Mouse (Mus musculus) neural tube, embryonic 14.5 days (tissue): ENCODE data around the gene Gatm. TPM values are rescaled to one million over a fixed set of nuclear protein-coding genes. Genes with fewer than 3 reads are reported as not detected.

Experiments used
- ATAC-seq: fragments of 200-750 bp; cut with Nextera tagmentation; 2 replicates; pipeline ENCODE4 v1.8.0; 2017; ENCODE audit warnings: low read depth, mild to moderate bottlenecking, moderate TSS enrichment, moderate library complexity
- H3K27ac ChIP-seq: fragments of 300-500 bp; sonication (generic); 2 replicates; pipeline ENCODE4 v1.5.1; 2014; ENCODE audit warnings: low read depth, mild to moderate bottlenecking, control low read depth, low read length, moderate library complexity, mixed read lengths
- H3K27me3 ChIP-seq: fragments of 300-500 bp; sonication (generic); 2 replicates; pipeline ENCODE4 v1.6.1; 2014; ENCODE audit warnings: low read length; ENCODE audit not compliant: control insufficient read depth, insufficient read depth
- H3K36me3 ChIP-seq: fragments of 300-500 bp; sonication (generic); 2 replicates; pipeline ENCODE4 v1.6.1; 2014; ENCODE audit warnings: low read length, mixed read lengths; ENCODE audit not compliant: control insufficient read depth, insufficient read depth
- H3K4me1 ChIP-seq: fragments of 300-500 bp; sonication (generic); 2 replicates; pipeline ENCODE4 v1.6.1; 2014; ENCODE audit warnings: low read length; ENCODE audit not compliant: control insufficient read depth, insufficient read depth
- H3K4me2 ChIP-seq: fragments of 300-500 bp; sonication (generic); 2 replicates; pipeline ENCODE4 v1.6.1; 2014; ENCODE audit warnings: mild to moderate bottlenecking, low read depth, low read length, control low read depth
- H3K4me3 ChIP-seq: fragments of 300-500 bp; sonication (generic); 2 replicates; pipeline ENCODE4 v1.5.1; 2014; ENCODE audit warnings: low read depth, low read length, control low read depth, mixed read lengths
- H3K9ac ChIP-seq: fragments of 300-500 bp; sonication (generic); replicated peaks from 2 replicates; pipeline ENCODE4 v1.6.1; 2014; ENCODE audit warnings: low read depth, mild to moderate bottlenecking, control low read depth, low read length, mixed read lengths
- H3K9me3 ChIP-seq: fragments of 300-500 bp; sonication (generic); 2 replicates; pipeline ENCODE4 v1.6.1; 2016; ENCODE audit warnings: low read length; ENCODE audit not compliant: control insufficient read depth
- WGBS: fragments of 180-500 bp; shearing (Covaris S2); extraction: QIAGEN DNeasy Blood & Tissue Kit; methylation state at CpG from one replicate; pipeline ENCODE4 v1.1.7; 2014; 5-methylcytosine and 5-hydroxymethylcytosine counted together
- microRNA counts: library from miRNA; unstranded; fragments of <30 nt; microRNA quantifications from one replicate; lab custom pipeline; 2016
- microRNA-seq: library from miRNA; unstranded; fragments of <30 nt; microRNA quantifications from one replicate; pipeline ENCODE4, GENCODE M21; 2016
- polyA plus RNA-seq: library from polyadenylated mRNA; unstranded; fragments of >200 nt; fragmentation: Nextera tagmentation; extraction: Ambion mirVana; gene quantifications from 2 replicates; pipeline ENCODE4 v1.2.1, GENCODE M21; 2014

The Gatm gene
- polyA plus RNA-seq, 1 experiment from 2014 or later: 35.3 TPM

- Histone ChIP-seq H3K4me3 (no peak overlapping the region), H3K9ac (no peak overlapping the region), H3K4me1 (no peaks in the 10 kb centered on the region), H3K9me3 (no peaks in the 10 kb centered on the region), H3K27ac (no peak overlapping the region), H3K36me3 (no peaks in the 10 kb centered on the region), H3K27me3 (no peaks in the 10 kb centered on the region), H3K4me2 (no peak overlapping the region)
- ATAC-seq: no peak
- 81% methylated on average over 1 of the region's 1 CpGs for WGBS
Observed at GRCm38 (mm10) chr2:122572438-122572837, 38.7 kb downstream of the Gatm start.

GRCm38 (mm10) chr2:122571326-122571725, 39.8 kb downstream of the Gatm start:
- Histone ChIP-seq H3K27me3 (no peaks in the 10 kb centered on the region), H3K9ac (no peak overlapping the region), H3K9me3 (no peaks in the 10 kb centered on the region), H3K36me3 (no peaks in the 10 kb centered on the region), H3K27ac (no peak overlapping the region), H3K4me1 (no peaks in the 10 kb centered on the region), H3K4me3 (no peak overlapping the region), H3K4me2 (no peak overlapping the region)
- WGBS: 78% methylated on average over 4 of the region's 4 CpGs
- ATAC-seq: no peak

GRCm38 (mm10) chr2:122570430-122570829, 40.7 kb downstream of the Gatm start:
- no peak overlapping the region for H3K9ac ChIP-seq
- no peak overlapping the region for H3K4me2 ChIP-seq
- no peak overlapping the region for H3K27ac ChIP-seq
- no peak for ATAC-seq
- H3K36me3 ChIP-seq: no peaks in the 10 kb centered on the region
- no peaks in the 10 kb centered on the region for H3K27me3 ChIP-seq
- no peaks in the 10 kb centered on the region for H3K4me1 ChIP-seq
- no peak overlapping the region for H3K4me3 ChIP-seq
- no peaks in the 10 kb centered on the region for H3K9me3 ChIP-seq
- WGBS: 82% methylated on average over 4 of the region's 4 CpGs

GRCm38 (mm10) chr2:122569439-122569838, 41.7 kb downstream of the Gatm start:
- no peaks in the 10 kb centered on the region for H3K4me1 ChIP-seq
- H3K4me3 ChIP-seq: no peak overlapping the region
- ATAC-seq: peak; percentile 58; the same call in 1 of the 2 replicates
- no peak overlapping the region for H3K4me2 ChIP-seq
- no peak overlapping the region for H3K27ac ChIP-seq
- H3K27me3 ChIP-seq: no peaks in the 10 kb centered on the region
- H3K36me3 ChIP-seq: no peaks in the 10 kb centered on the region
- H3K9me3 ChIP-seq: no peaks in the 10 kb centered on the region
- no peak overlapping the region for H3K9ac ChIP-seq
- WGBS: 10% methylated on average over 3 of the region's 3 CpGs

GRCm38 (mm10) chr2:122562251-122562650, 48.9 kb downstream of the Gatm start:
- Histone ChIP-seq H3K27ac (no peak overlapping the region), H3K4me2 (no peak overlapping the region), H3K36me3 (no peaks in the 10 kb centered on the region), H3K27me3 (no peaks in the 10 kb centered on the region), H3K9me3 (no peaks in the 10 kb centered on the region), H3K9ac (no peak overlapping the region), H3K4me3 (no peak overlapping the region), H3K4me1 (no peaks in the 10 kb centered on the region)
- ATAC-seq: no peak
- 95% methylated on average over 1 of the region's 1 CpGs for WGBS

GRCm38 (mm10) chr2:122561221-122561620, 49.9 kb downstream of the Gatm start:
- Histone ChIP-seq H3K27me3 (no peaks in the 10 kb centered on the region), H3K9me3 (no peaks in the 10 kb centered on the region), H3K4me2 (no peak overlapping the region), H3K36me3 (no peaks in the 10 kb centered on the region), H3K4me3 (no peak overlapping the region), H3K27ac (no peak overlapping the region), H3K9ac (no peak overlapping the region), H3K4me1 (no peaks in the 10 kb centered on the region)
- 96% methylated on average over 5 of the region's 5 CpGs for WGBS
- no peak for ATAC-seq

- Histone ChIP-seq H3K36me3 (no peaks in the 10 kb centered on the region), H3K4me1 (no peaks in the 10 kb centered on the region), H3K4me2 (no peak overlapping the region), H3K9me3 (no peaks in the 10 kb centered on the region), H3K27me3 (no peaks in the 10 kb centered on the region), H3K4me3 (no peak overlapping the region), H3K27ac (no peak overlapping the region), H3K9ac (no peak overlapping the region)
- peak; percentile 41; the same call in 1 of the 2 replicates for ATAC-seq
- 40% methylated on average over 2 of the region's 2 CpGs for WGBS
Observed at GRCm38 (mm10) chr2:122558317-122558716, 52.8 kb downstream of the Gatm start.

MicroRNAs encoded within 50 kb of the gene (microRNA counts, 519-probe panel; counts per million panel counts)
- microRNA mmu-miR-147 (lab: Ali Mortazavi, UCI): not detected

Small RNAs within 50 kb of the gene (microRNA-seq; reads per million reads assigned to microRNA genes)
- gene Mir147: 4.6 reads per million, percentile 8 among the genes with 10 or more reads in this experiment

Other genes with a start within 250 kb of the Gatm start
- gene Shf, start 242.1 kb downstream of the Gatm start, polyA plus RNA-seq: 16.7 and 17.5 TPM in 2 replicates
- 0.14 TPM in 1 of 2 replicates, not detected in the other for gene Slc28a2, start 184.8 kb downstream of the Gatm start, polyA plus RNA-seq
- not detected in 2 replicates for gene Gm14085, start 126.4 kb downstream of the Gatm start, polyA plus RNA-seq
- gene AA467197, start 25.7 kb upstream of the Gatm start, polyA plus RNA-seq: 0.50 and 0.64 TPM in 2 replicates
- gene Slc30a4, start 91.4 kb upstream of the Gatm start, polyA plus RNA-seq: 12.5 and 13.9 TPM in 2 replicates
- gene Bloc1s6, start 127.2 kb upstream of the Gatm start, polyA plus RNA-seq: 84.3 and 86.5 TPM in 2 replicates
- 3.0 and 3.3 TPM in 2 replicates for gene Sqor, start 153.9 kb upstream of the Gatm start, polyA plus RNA-seq